Comparison of ENCODE assay signal across 8 mouse cellular contexts in genomic region chr3:84305722-84306510, GRCm38 (mm10). TPM values are rescaled to one million over a fixed set of nuclear protein-coding genes. Genes with fewer than 3 reads are reported as not detected.
DNase-seq lines count a peak whose midpoint lies in the region; ATAC-seq lines count a peak whose summit lies in the region.

No protein-coding gene starts in this region.

- DNase-seq in kidney, adult 11 months, result no peak
- DNase-seq in hindbrain, embryonic 10.5 days (ENCODE audit: low spot score), result no peak
- DNase-seq in midbrain, embryonic 11.5 days (ENCODE audit: low spot score, missing footprints), result peak; percentile 93
- no peak for DNase-seq in thymus, postnatal 10 days (ENCODE audit: low spot score in 2 of 2)
- no peak for DNase-seq in frontal cortex, postnatal 25 days (ENCODE audit: low spot score in 2 of 2)
- no peak for DNase-seq in gastrocnemius, postnatal 36 days

- peaks cover 3% of the 10 kb centered on the region; the same call in 1 of the 2 replicates for H3K9me3 ChIP-seq in kidney, embryonic 14.5 days (ENCODE audit: control insufficient read depth, low read length)
- H3K9me3 ChIP-seq in embryonic facial prominence, embryonic 13.5 days, result no peaks in the 10 kb centered on the region
- H3K9me3 ChIP-seq in hindbrain, embryonic 10.5 days, result no peaks in the 10 kb centered on the region; the same call in 1 of the 2 replicates
- H3K9me3 ChIP-seq in midbrain, embryonic 11.5 days (ENCODE audit: control insufficient read depth, low read length), result peaks cover 4% of the 10 kb centered on the region; the same call in 1 of the 2 replicates

- H3K4me3 ChIP-seq in kidney, embryonic 14.5 days (ENCODE audit: low read length), result no peak overlapping the region
- peak overlapping the region; percentile 41; the same call in 1 of the 2 replicates for H3K4me3 ChIP-seq in embryonic facial prominence, embryonic 13.5 days
- H3K4me3 ChIP-seq in hindbrain, embryonic 10.5 days, result peak overlapping the region; percentile 59
- H3K4me3 ChIP-seq in midbrain, embryonic 11.5 days (ENCODE audit: low read depth, low read length), result peak overlapping the region; percentile 52; the same call in 1 of the 2 replicates

- 0 out of 2 replicates have a peak, but pooled peaks have one; percentile 1 for ATAC-seq in kidney, embryonic 14.5 days (ENCODE audit: low FRiP score, low TSS enrichment)
- ATAC-seq in embryonic facial prominence, embryonic 13.5 days (ENCODE audit: insufficient number of reproducible peaks, insufficient read depth, low FRiP score, low TSS enrichment, low read depth), result no peak
- ATAC-seq in midbrain, embryonic 11.5 days (ENCODE audit: low FRiP score), result peak; percentile 19

- peak overlapping the region; percentile 54; the same call in 1 of the 2 replicates for H3K4me2 ChIP-seq in kidney, embryonic 14.5 days (replicated peaks; ENCODE audit: low read depth, low read length)
- H3K4me2 ChIP-seq in embryonic facial prominence, embryonic 13.5 days, result peak overlapping the region; percentile 77
- H3K4me2 ChIP-seq in midbrain, embryonic 11.5 days, result peak overlapping the region; percentile 79

- H3K27ac ChIP-seq in kidney, embryonic 14.5 days (ENCODE audit: low read depth, low read length), result no peak overlapping the region
- H3K27ac ChIP-seq in embryonic facial prominence, embryonic 13.5 days, result no peak overlapping the region
- peak overlapping the region; percentile 87 for H3K27ac ChIP-seq in hindbrain, embryonic 10.5 days
- peak overlapping the region; percentile 80 for H3K27ac ChIP-seq in midbrain, embryonic 11.5 days (ENCODE audit: low read depth, low read length)

- H3K9ac ChIP-seq in kidney, embryonic 14.5 days (ENCODE audit: low read depth, low read length), result no peak overlapping the region
- H3K9ac ChIP-seq in embryonic facial prominence, embryonic 13.5 days, result no peak overlapping the region
- H3K9ac ChIP-seq in midbrain, embryonic 11.5 days (ENCODE audit: low read length), result peak overlapping the region; percentile 58

- H3K36me3 ChIP-seq in kidney, embryonic 14.5 days (ENCODE audit: control insufficient read depth, insufficient read depth, low read length), result no peaks in the 10 kb centered on the region
- H3K36me3 ChIP-seq in embryonic facial prominence, embryonic 13.5 days, result no peaks in the 10 kb centered on the region
- no peaks in the 10 kb centered on the region for H3K36me3 ChIP-seq in hindbrain, embryonic 10.5 days
- H3K36me3 ChIP-seq in midbrain, embryonic 11.5 days (ENCODE audit: control insufficient read depth, insufficient read depth, low read length), result no peaks in the 10 kb centered on the region

- peaks cover 14% of the 10 kb centered on the region; the same call in 1 of the 2 replicates for H3K4me1 ChIP-seq in kidney, embryonic 14.5 days (ENCODE audit: control insufficient read depth, insufficient read depth, low read length)
- H3K4me1 ChIP-seq in embryonic facial prominence, embryonic 13.5 days, result peaks cover 23% of the 10 kb centered on the region
- peaks cover 46% of the 10 kb centered on the region for H3K4me1 ChIP-seq in hindbrain, embryonic 10.5 days (replicated peaks)
- peaks cover 28% of the 10 kb centered on the region for H3K4me1 ChIP-seq in midbrain, embryonic 11.5 days (ENCODE audit: control insufficient read depth, insufficient read depth, low read length)

- intact Hi-C loops in gastrocnemius, postnatal 36 days (cut with DNase I), result no loop called here

- 55% methylated on average over 15 of the region's 15 CpGs for WGBS in kidney, embryonic 14.5 days
- WGBS in embryonic facial prominence, embryonic 13.5 days, result 47% methylated on average over 15 of the region's 15 CpGs
- 31% methylated on average over 15 of the region's 15 CpGs for WGBS in hindbrain, embryonic 10.5 days
- 21% methylated on average over 15 of the region's 15 CpGs for WGBS in midbrain, embryonic 11.5 days

- peaks cover 28% of the 10 kb centered on the region for H3K27me3 ChIP-seq in kidney, embryonic 14.5 days (ENCODE audit: control insufficient read depth, insufficient read depth, low read length)
- H3K27me3 ChIP-seq in embryonic facial prominence, embryonic 13.5 days, result peaks cover 45% of the 10 kb centered on the region
- peaks cover 56% of the 10 kb centered on the region for H3K27me3 ChIP-seq in hindbrain, embryonic 10.5 days (ENCODE audit: insufficient read depth, poor library complexity, severe bottlenecking)
- no peaks in the 10 kb centered on the region; the same call in 1 of the 2 replicates for H3K27me3 ChIP-seq in midbrain, embryonic 11.5 days (ENCODE audit: control insufficient read depth, insufficient read depth, low read length)

RNA-seq across cellular contexts. Expression of gene Trim2, which starts 0.8 kb away (rescaled TPM):
- 21.6 and 32.6 TPM in 2 replicates for polyA plus RNA-seq in kidney, embryonic 14.5 days (2014; fragmentation: Nextera tagmentation; extraction: Ambion mirVana)
- 25.5 and 27.9 TPM in 2 replicates for polyA plus RNA-seq in embryonic facial prominence, embryonic 13.5 days (2015; fragmentation: Nextera tagmentation; extraction: Ambion mirVana)
- 65.9 and 87.0 TPM in 2 replicates for polyA plus RNA-seq in hindbrain, embryonic 10.5 days (2016; fragmentation: Nextera tagmentation; extraction: Ambion mirVana)
- polyA plus RNA-seq in midbrain, embryonic 11.5 days (2014; fragmentation: Nextera tagmentation; extraction: Ambion mirVana), result 128 and 137 TPM in 2 replicates
- 1 to 10 TPM; 2.7 to 3.3 TPM for total RNA-seq in gastrocnemius, postnatal 36 days (2021)

Comparison
In these comparisons a context has a peak if more than half of its experiments do, and no peak if none do; other contexts are left out.
1. H3K27ac ChIP-seq: peak in hindbrain, embryonic 10.5 days (single experiment) and midbrain, embryonic 11.5 days (single experiment); none in kidney, embryonic 14.5 days (single experiment) and embryonic facial prominence, embryonic 13.5 days (single experiment).
2. Peak in every context shown above with its lines, with median percentiles within 50 percentile points of each other: H3K4me2 ChIP-seq.